Mouse (Mus musculus) cerebellum, adult 2 months (tissue): ENCODE results near the gene Smco4. TPM values are rescaled to one million over a fixed set of nuclear protein-coding genes. Genes with fewer than 3 reads are reported as not detected.

Experiments
- DNase-seq, 2 experiments: peaks; one replicate each; pipeline ENCODE4 v3.0.0; 2021
- H3K27ac ChIP-seq: fragments of 200-500 bp; 2 replicates; pipeline ENCODE4 v1.5.1; 2012; ENCODE audit warnings: low read length, control low read depth, inconsistent platforms; ENCODE audit not compliant: insufficient read depth
- H3K27me3 ChIP-seq: fragments of 200-500 bp; 2 replicates; pipeline ENCODE4 v1.6.1; 2012; ENCODE audit warnings: inconsistent platforms, mild to moderate bottlenecking, low read length, moderate library complexity; ENCODE audit not compliant: control insufficient read depth, insufficient read depth
- H3K4me1 ChIP-seq: fragments of 200-500 bp; 2 replicates; pipeline ENCODE4 v1.6.1; 2011; ENCODE audit warnings: low read length; ENCODE audit not compliant: control insufficient read depth, insufficient read depth
- H3K4me3 ChIP-seq: fragments of 200-500 bp; replicated peaks from 2 replicates; pipeline ENCODE3; 2011; ENCODE audit warnings: mild to moderate bottlenecking, low read depth, low read length, control low read depth; ENCODE audit not compliant: insufficient read depth
- CTCF ChIP-seq: fragments of 200-500 bp; IDR thresholded peaks from 2 replicates; pipeline ENCODE4 v1.5.1; 2011; ENCODE audit warnings: low read depth, mild to moderate bottlenecking, control low read depth, low read length, moderate library complexity, borderline replicate concordance; ENCODE audit not compliant: insufficient read depth
- POLR2A ChIP-seq: fragments of 200-500 bp; IDR thresholded peaks from 2 replicates; pipeline ENCODE4 v1.6.1; 2011; ENCODE audit warnings: low read length, control low read depth, borderline replicate concordance; ENCODE audit not compliant: insufficient read depth
- WGBS: fragments of 180-500 bp; shearing (Covaris S2); methylation state at CpG from one replicate; pipeline ENCODE4 v1.1.7; 2018; 5-methylcytosine and 5-hydroxymethylcytosine counted together
- polyA plus RNA-seq: library from polyadenylated mRNA; depleted of rRNA; stranded (reverse); fragments of >200 nt; gene quantifications from 2 replicates; pipeline ENCODE4 v1.2.3, GENCODE M21; 2012

Gene Smco4
- polyA plus RNA-seq, 1 experiment = 5.8 TPM

DNA sequence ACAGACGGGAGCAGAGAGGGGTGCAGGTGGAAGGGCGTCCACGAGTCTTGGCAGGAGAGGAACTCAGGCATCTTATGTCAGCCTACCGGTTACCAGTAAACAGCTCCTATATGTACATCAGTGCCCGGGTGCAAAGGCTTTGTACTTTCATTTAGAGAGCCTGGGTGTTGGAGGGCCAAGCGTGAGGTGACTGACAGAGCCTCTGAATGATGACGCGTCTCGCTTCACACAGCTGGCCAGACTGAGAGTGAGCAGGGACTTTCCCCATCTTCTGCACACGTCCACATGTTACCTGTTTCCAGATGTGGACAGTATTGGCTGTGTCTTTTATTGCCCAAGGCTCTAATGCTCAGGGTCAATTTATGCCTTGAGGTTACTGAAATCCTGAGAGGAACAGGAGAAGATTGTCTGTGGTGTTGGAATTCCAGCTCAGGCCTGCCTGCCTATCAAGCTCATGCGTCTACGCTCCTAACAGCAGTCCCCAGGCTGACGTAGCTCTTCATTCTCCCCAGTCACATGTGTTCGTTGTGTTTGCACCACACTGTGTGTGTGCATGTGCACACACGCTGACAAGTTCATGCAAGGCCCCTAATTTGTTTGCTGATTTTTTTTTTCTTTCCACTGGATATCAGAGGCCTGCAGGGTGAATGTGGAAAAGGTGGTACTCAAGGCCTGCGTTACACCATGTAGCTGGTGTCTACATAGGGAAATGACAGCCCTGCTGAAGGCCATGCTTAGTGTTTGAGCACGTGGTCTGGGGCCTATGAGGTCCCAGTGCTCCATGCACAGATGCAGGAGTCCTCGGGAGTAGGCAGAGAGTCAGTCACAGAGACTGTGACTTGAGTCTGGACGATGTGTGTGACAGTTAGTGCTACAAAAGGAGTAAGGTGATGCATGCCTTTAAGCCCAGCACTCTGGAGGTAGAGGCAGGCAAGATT lies 8.4 kb downstream of the Smco4 start:
- 74% methylated on average over 19 of the region's 19 CpGs for WGBS
- TF ChIP-seq CTCF (no peak), POLR2A (no peak)
- Histone ChIP-seq H3K4me1 (no peaks in the 10 kb centered on the region), H3K27ac (no peak overlapping the region), H3K4me3 (no peak overlapping the region), H3K27me3 (no peaks in the 10 kb centered on the region)
- no peak for DNase-seq

DNA sequence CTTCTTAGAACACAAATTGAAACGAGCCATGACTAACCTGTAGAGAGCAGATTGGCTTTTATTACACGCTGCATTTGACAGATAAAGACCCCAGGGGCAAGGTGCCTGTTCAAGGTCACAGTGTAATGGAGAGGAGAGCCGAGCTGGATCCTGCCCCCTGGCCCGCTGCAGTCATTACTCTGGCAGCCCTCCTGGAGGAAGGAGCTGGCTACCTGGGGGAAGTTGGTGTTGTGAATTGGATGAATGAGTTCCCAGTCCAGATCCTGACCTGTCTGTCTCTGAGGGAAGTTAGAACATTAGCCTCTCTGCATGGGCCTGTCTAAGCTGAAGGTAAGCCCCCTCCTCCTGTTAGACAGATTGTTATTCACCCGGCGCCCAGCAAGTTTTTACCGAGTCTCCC lies 9.2 kb downstream of the Smco4 start:
- no peaks in the 10 kb centered on the region for H3K27me3 ChIP-seq
- DNase-seq = no peak
- 84% methylated on average over 7 of the region's 7 CpGs for WGBS
- H3K4me3 ChIP-seq = no peak overlapping the region
- no peak for TF ChIP-seq CTCF
- TF ChIP-seq POLR2A = no peak
- H3K4me1 ChIP-seq = 0 out of 2 replicates have a peak, but pooled peaks cover 4% of the 10 kb centered on the region
- no peak overlapping the region for H3K27ac ChIP-seq

DNA sequence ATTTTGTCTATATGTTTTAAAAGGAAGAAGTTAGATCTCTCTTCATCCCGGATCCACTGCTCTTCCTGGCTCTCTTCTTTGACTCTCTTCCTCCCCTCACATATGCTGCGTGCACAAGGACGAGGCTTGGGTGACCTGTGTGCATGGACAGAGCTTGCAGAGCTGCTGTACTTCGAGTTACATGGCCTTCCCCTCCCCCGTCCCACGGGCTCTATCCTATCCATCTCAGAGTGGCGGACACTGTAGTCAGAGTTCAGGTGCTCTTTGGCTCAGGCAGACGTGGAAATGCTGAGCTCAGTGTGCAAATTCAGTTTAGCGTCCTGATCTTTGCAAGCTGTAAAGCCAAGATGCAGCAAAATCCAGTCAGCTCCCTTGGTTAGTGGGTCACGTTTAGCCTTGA lies 10.1 kb downstream of the Smco4 start:
- Histone ChIP-seq H3K4me3 (no peak overlapping the region), H3K27ac (no peak overlapping the region), H3K4me1 (0 out of 2 replicates have a peak, but pooled peaks cover 4% of the 10 kb centered on the region), H3K27me3 (no peaks in the 10 kb centered on the region)
- TF ChIP-seq CTCF (no peak), POLR2A (no peak)
- no peak for DNase-seq
- 87% methylated on average over 10 of the region's 10 CpGs for WGBS

DNA sequence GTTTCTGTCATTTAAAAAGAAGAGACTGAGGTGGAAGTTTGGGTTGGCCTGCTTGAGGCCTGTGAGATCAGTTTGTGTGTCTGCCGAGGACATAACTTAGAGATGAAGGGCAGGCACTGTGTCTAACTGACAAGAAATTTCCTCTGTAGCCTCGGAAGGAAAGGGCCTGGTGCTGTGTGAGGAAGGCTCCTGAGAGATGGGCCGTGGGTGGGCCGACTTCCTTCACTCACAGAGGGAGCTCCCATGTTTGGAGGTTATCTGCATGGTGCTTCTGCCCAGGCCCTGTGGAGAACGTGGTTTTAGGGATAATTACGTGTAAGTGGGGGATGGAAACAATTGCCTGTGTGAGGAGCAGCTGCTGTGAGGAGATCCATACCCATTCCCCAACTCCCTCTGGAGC lies 10.6 kb downstream of the Smco4 start:
- no peak for DNase-seq
- 75% methylated on average over 6 of the region's 6 CpGs for WGBS
- Histone ChIP-seq H3K4me3 (no peak overlapping the region), H3K27me3 (no peaks in the 10 kb centered on the region), H3K4me1 (0 out of 2 replicates have a peak, but pooled peaks cover 4% of the 10 kb centered on the region), H3K27ac (no peak overlapping the region)
- TF ChIP-seq CTCF (no peak), POLR2A (no peak)

DNA sequence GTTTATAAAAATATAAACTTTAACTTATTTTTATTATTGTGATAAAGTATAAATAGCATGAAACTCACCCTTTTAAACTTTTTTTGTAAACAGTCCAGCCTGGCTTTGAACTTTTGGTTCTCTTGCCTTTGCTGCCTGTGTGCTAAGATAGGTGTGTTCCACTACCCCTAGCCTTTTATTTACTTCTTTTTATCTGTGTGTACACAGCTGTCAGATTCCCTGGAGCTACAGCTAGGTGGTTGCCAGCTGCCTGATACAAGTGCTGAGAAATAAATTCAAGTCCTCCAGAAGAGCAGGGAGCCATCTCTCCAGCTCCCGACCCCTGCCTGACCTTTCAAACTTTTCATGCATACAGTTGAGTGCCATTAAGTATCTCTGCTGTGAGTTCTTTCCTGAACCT lies 12.1 kb downstream of the Smco4 start:
- H3K4me1 ChIP-seq = 0 out of 2 replicates have a peak, but pooled peaks cover 4% of the 10 kb centered on the region
- WGBS = 65% methylated on average over 1 of the region's 1 CpGs
- no peak overlapping the region for H3K27ac ChIP-seq
- no peaks in the 10 kb centered on the region for H3K27me3 ChIP-seq
- H3K4me3 ChIP-seq = no peak overlapping the region
- DNase-seq = no peak
- TF ChIP-seq POLR2A (no peak), CTCF (no peak)

DNA sequence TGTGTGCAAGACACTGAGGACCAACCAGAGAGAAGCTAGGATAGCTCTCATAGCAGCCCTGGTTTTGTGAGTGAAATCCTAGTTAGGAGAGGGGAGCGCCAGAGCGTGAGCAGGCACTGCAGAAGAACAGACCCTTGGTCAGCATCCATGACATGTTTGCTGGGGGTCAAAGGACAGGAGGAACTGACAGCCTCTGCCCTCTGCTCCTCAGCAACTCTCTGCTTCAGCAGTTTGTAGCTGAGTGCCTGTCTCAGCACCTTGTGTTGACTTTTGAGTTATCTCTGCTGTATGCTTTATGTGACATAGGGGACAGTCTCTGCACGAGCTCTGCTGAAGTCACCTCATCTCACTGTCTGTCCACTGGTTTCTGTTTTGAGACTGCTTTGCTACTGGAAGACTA lies 13.6 kb downstream of the Smco4 start:
- 81% methylated on average over 3 of the region's 3 CpGs for WGBS
- Histone ChIP-seq H3K4me3 (no peak overlapping the region), H3K27ac (0 out of 2 replicates have a peak overlapping the region, but pooled peaks have one; percentile 19), H3K27me3 (no peaks in the 10 kb centered on the region), H3K4me1 (peaks cover 7% of the 10 kb centered on the region)
- TF ChIP-seq POLR2A (no peak), CTCF (no peak)
- no peak for DNase-seq

DNA sequence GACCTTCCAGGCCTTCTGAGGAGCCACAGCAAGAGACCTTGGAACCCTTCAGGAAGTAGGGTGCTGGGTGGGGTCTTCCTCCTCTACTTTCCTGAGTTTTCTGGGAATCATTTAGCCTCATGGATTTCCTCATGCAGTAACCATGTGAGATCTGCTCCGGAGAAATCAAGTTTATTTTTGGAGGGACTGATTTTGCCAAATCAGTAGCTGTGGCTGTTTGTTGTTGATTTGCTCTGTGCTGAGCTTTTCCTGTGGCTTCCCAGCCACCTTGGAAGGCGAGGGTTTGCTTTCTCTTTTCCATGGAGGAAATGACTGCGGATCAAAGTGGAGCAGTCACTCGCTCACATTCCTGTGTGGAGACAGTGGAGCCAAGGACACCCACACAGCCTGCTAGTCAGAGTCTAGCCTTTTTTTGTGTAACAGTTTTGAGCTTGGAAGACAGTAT lies 14.2 kb downstream of the Smco4 start:
- Histone ChIP-seq H3K27me3 (no peaks in the 10 kb centered on the region), H3K4me3 (no peak overlapping the region), H3K4me1 (peaks cover 8% of the 10 kb centered on the region), H3K27ac (0 out of 2 replicates have a peak overlapping the region, but pooled peaks have one; percentile 19)
- TF ChIP-seq CTCF = no peak
- no peak for TF ChIP-seq POLR2A
- no peak for DNase-seq
- WGBS = 73% methylated on average over 4 of the region's 4 CpGs

DNA sequence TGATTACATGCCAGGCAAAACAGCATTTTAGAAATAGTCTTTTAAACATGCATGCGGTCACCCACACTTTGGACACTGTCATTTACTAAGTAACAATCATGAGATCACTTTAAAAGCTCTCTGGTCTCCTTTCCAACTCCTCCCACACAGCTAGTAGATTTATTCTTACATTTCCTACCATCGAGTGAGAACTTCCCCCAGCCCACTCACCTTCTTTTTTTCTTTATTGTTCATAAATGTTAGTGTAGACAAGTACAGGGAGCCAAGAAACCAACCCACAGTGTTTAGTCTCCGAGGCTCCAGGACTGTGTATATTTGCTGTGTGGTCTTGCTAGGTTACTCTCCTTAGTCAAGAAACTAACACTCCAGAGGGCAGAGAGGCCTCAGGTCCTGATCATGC lies 16.1 kb downstream of the Smco4 start:
- Histone ChIP-seq H3K27ac (no peak overlapping the region), H3K27me3 (no peaks in the 10 kb centered on the region), H3K4me3 (no peak overlapping the region), H3K4me1 (peaks cover 12% of the 10 kb centered on the region)
- 88% methylated on average over 3 of the region's 3 CpGs for WGBS
- DNase-seq = no peak
- TF ChIP-seq CTCF (no peak), POLR2A (no peak)
